Mouse (Mus musculus) small intestine, adult 2 months (tissue): ENCODE measurements at regions not wholly inside any gene's neighbourhood (a gene's known extent, or its start where the extent isn't known, plus 50 kb on each side); places are given as distances from the start of the nearest gene placed in this dataset.

Experiments
- CTCF ChIP-seq: fragments of 200-500 bp; IDR thresholded peaks from 2 replicates; pipeline ENCODE4 v1.5.1; 2012; ENCODE audit warnings: low read depth, mild to moderate bottlenecking, control low read depth, inconsistent platforms, low read length, moderate library complexity, mixed read lengths; ENCODE audit not compliant: insufficient replicate concordance, insufficient read length; ENCODE audit errors: extremely low read depth
- POLR2A ChIP-seq: fragments of 200-500 bp; IDR thresholded peaks from 2 replicates; pipeline ENCODE4 v1.6.1; 2012; ENCODE audit warnings: low read depth, mild to moderate bottlenecking, control low read depth, inconsistent platforms, low read length, moderate library complexity

DNA sequence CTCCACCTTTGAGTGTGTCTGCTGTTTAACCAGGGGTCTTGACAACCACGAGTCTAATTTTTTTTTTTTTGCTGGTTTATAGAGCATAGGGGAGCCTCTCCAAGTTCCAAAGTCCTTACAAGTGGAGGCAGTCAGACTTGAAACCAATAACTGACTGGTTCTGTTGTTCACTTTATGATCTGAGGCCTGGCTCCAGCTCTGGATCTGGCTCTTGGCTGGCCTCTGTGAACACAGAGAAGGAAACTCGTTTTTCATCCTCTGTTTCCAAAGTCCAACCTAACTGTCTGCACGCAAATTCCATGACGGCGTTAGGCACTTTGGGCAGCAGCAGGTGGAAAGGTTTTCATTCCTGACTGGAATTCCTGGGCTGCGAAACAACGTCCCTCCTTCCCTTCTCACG is 80.4 kb upstream of the Fgf16 start:
- TF ChIP-seq CTCF: no peak
- TF ChIP-seq POLR2A: no peak
